In genomic region chr5:97834770-97835169, GRCm38 (mm10) we compare ENCODE assay signal across 8 mouse cellular contexts.
DNase-seq lines count a peak whose midpoint lies in the region; ATAC-seq and TF ChIP-seq lines count a peak whose summit lies in the region.

No protein-coding gene starts in this region.

- DNase-seq in heart, adult 11 months: peak; percentile 97
- peak; percentile 14 for DNase-seq in embryo, embryonic 10.5 days (ENCODE audit: low spot score)
- peak; percentile 18 to 19 for DNase-seq in kidney, postnatal 36 days
- no peak for DNase-seq in left cerebral cortex, adult 9 months (ENCODE audit: low spot score in 2 of 2)
- no peak for DNase-seq in layer of hippocampus, adult 2 months (ENCODE audit: low spot score in 2 of 2)

- no peak for ATAC-seq in heart, embryonic 11.5 days (replicated peaks; ENCODE audit: insufficient number of reproducible peaks, low FRiP score, low TSS enrichment)
- ATAC-seq in cerebellum, adult (ENCODE audit: insufficient number of reproducible peaks, low FRiP score, low TSS enrichment): no peak

- no peaks in the 10 kb centered on the region for H3K79me2 ChIP-seq in myocyte (ENCODE audit: control insufficient read depth, insufficient read depth)

- no peak overlapping the region for H3ac ChIP-seq in myocyte (ENCODE audit: control insufficient read depth, insufficient read length)

- no peak overlapping the region for H3K9ac ChIP-seq in heart, embryonic 11.5 days (ENCODE audit: low read depth, low read length)

- H3K4me2 ChIP-seq in heart, embryonic 11.5 days: no peak overlapping the region
- H3K4me2 ChIP-seq in myocyte (ENCODE audit: low read depth): peak overlapping the region; percentile 16

- no peaks in the 10 kb centered on the region for H3K9me3 ChIP-seq in heart, embryonic 11.5 days (replicated peaks; ENCODE audit: control insufficient read depth, low read length)

- no peaks in the 10 kb centered on the region for H3K36me3 ChIP-seq in heart, embryonic 11.5 days (ENCODE audit: control insufficient read depth, insufficient read depth, low read length)
- no peaks in the 10 kb centered on the region for H3K36me3 ChIP-seq in myocyte (ENCODE audit: control insufficient read depth, insufficient read depth)

- H3K27ac ChIP-seq in heart, embryonic 11.5 days (ENCODE audit: low read depth, low read length): no peak overlapping the region
- no peak overlapping the region for H3K27ac ChIP-seq in layer of hippocampus, adult 2 months

- 68% methylated on average over 1 of the region's 1 CpGs for WGBS in heart, embryonic 11.5 days (ENCODE audit: insufficient replicate concordance)

- no peaks in the 10 kb centered on the region for H3K27me3 ChIP-seq in heart, embryonic 11.5 days (ENCODE audit: control insufficient read depth, insufficient read depth, low read length)
- H3K27me3 ChIP-seq in myocyte (ENCODE audit: control insufficient read depth, insufficient read depth, insufficient read length): no peaks in the 10 kb centered on the region

- no peak for TF ChIP-seq POLR2A in myocyte (IDR thresholded peaks at IDR 0.05; ENCODE audit: insufficient read length, low read depth)

- H3K4me1 ChIP-seq in heart, embryonic 11.5 days (ENCODE audit: control insufficient read depth, insufficient read depth, low read length): no peaks in the 10 kb centered on the region

- no peak for TF ChIP-seq CTCF in layer of hippocampus, adult 2 months (conservative IDR thresholded peaks at IDR 0.05)

- H3K4me3 ChIP-seq in heart, embryonic 11.5 days (ENCODE audit: low read depth, low read length): no peak overlapping the region
- H3K4me3 ChIP-seq in myocyte: no peak overlapping the region
- no peak overlapping the region for H3K4me3 ChIP-seq in layer of hippocampus, adult 2 months

TF ChIP-seq in myocyte, 11 proteins besides CTCF, POLR2A, EP300 and RAD21:
- no peak for TF ChIP-seq SRF (IDR thresholded peaks at IDR 0.05; ENCODE audit: control insufficient read depth, insufficient read length, low read depth)
- TF ChIP-seq TCF3 (IDR thresholded peaks at IDR 0.05; ENCODE audit: insufficient read length, low read depth): no peak
- peak; percentile 60 for TF ChIP-seq MAX (IDR thresholded peaks at IDR 0.05; ENCODE audit: low read depth)
- peak; percentile 7 to 82 (median 57) for TF ChIP-seq MYOG (IDR thresholded peaks at IDR 0.05; ENCODE audit: control insufficient read depth in 1 of 3, insufficient read depth in 1 of 3, insufficient read length in 2 of 3, low read depth in 2 of 3)
- no peak for TF ChIP-seq REST (IDR thresholded peaks at IDR 0.05; ENCODE audit: insufficient read depth, insufficient read length)
- no peak for TF ChIP-seq POLR2AphosphoS2 (IDR thresholded peaks at IDR 0.05; ENCODE audit: insufficient read length, low read depth)
- TF ChIP-seq TCF12 (IDR thresholded peaks at IDR 0.05; ENCODE audit: insufficient read depth, poor library complexity, severe bottlenecking): peak; percentile 42
- peak; percentile 100 for TF ChIP-seq CEBPB (IDR thresholded peaks at IDR 0.05; ENCODE audit: insufficient read depth, poor library complexity, severe bottlenecking)
- TF ChIP-seq USF1 (IDR thresholded peaks at IDR 0.05; ENCODE audit: low read depth): no peak
- TF ChIP-seq E2F4 (IDR thresholded peaks at IDR 0.05; ENCODE audit: insufficient read depth): no peak
- peak in 2 of 3 experiments; percentile 81 to 83 for TF ChIP-seq MYOD1 (IDR thresholded peaks at IDR 0.05; ENCODE audit: control insufficient read depth in 1 of 3, insufficient read length in 2 of 3, low read depth in 2 of 3)

Comparison
In these comparisons a context has a peak if more than half of its experiments do, and no peak if none do; other contexts are left out.
1. DNase-seq: peak in heart, adult 11 months (single experiment), embryo, embryonic 10.5 days (single experiment) and kidney, postnatal 36 days (2 of 2); none in left cerebral cortex, adult 9 months (0 of 2) and layer of hippocampus, adult 2 months (0 of 2).